Mouse (Mus musculus): ENCODE data around the gene Emc7.
A peak's percentile ranks its signal among the peaks of the same experiment; 100 is the strongest.
"Not testable (repeated sequence)": the region's sequence is repeated elsewhere in the genome, so short reads cannot be mapped to it uniquely, and the experiment has no call there.

Emc7 gene

GRCm38 (mm10) chr2:112454862-112455564 is at the start of gene Emc7:
TSS of gene Emc7 (plus strand) at chr2:112454997.
- DNase-seq (ENCODE audit: low read depth, low spot score), result peak; percentile 86

DNA sequence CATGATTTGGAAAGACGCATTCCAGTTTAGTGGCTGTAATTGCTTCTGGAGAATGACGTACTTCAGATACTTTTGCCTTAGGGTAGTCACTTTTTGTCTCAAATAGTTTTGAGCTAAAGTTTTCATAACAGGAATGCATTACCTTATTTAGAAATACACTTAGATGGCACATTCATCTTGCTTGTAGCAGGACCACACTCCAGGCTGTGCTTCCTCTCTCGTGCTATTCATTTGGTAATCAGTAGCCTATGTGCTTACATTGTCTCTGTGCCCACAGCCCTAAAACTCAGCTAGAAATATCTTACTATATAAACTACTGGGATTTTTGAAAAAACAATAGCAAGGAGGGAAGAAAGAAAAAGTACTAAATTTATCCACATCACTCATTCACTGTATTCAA is 47.8 kb upstream of the Emc7 start:
- DNase-seq (ENCODE audit: low read depth, low spot score), result no peak

GRCm38 (mm10) chr2:112425308-112425707 is 29.5 kb upstream of the Emc7 start:
- no peak for DNase-seq (ENCODE audit: low read depth, low spot score)

DNA sequence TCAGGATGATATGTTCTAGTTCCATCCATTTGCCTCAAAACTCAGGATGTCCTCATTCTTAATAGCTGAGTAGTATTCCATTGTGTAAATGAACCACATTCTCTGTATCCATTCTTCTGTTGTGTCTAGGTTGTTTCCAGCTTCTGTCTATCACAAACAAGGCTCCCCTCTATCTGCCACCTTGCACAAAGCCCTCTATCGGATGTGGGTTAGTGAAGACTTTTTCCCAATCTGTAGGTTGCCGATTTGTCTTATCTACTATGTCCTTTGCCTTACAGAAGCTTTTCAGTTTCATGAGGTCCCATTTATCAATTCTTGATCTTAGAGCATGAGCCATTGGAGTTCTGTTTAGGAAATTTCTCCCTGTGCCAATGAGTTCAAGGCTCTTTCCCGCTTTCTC is 26.3 kb upstream of the Emc7 start:
- not testable (repeated sequence) for DNase-seq (ENCODE audit: low read depth, low spot score)

DNA sequence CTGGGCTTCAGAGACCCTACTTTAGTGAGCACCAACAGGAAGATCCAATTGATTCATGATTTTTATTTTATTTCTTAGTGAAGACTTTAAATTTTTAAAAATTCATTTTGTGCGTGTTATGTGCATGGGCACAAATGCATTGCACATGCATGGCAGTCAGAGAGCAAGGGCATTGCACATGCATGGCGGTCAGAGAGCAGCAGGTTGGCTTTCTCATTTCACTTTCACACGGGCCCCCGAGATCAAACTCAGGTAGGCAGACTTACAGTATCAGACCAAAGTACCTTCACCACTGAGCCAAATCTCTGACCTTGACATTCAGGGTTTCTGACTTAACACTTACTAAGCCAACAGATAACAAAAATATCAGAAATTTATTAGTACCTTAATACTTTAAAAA is 25.1 kb upstream of the Emc7 start:
- DNase-seq (ENCODE audit: low read depth, low spot score), result no peak

DNA sequence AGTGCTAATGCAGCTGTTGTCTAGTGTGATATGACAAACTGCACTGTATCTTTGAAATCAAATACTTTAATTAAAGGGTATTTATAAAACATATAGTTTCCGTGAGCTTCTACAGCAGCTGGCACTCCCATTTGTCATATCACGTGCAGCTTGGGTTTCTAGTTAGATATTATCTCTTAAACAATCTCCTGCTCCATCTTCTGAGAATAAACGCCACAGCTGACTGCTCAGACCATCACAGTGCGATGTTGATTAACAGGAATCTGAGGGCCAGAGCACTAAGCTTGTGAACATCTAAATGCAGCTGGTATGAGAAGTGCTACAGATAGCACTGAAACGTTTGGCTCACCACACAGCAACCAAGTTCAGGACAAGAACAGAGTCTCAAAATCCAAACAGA is 24.4 kb upstream of the Emc7 start:
- no peak for DNase-seq (ENCODE audit: low read depth, low spot score)

- no peak for DNase-seq (ENCODE audit: low read depth, low spot score)
These were observed 22.3 kb upstream of the Emc7 start for GRCm38 (mm10) chr2:112432523-112432922.

GRCm38 (mm10) chr2:112433359-112433758 is 21.4 kb upstream of the Emc7 start:
- DNase-seq (ENCODE audit: low read depth, low spot score), result no peak

DNA sequence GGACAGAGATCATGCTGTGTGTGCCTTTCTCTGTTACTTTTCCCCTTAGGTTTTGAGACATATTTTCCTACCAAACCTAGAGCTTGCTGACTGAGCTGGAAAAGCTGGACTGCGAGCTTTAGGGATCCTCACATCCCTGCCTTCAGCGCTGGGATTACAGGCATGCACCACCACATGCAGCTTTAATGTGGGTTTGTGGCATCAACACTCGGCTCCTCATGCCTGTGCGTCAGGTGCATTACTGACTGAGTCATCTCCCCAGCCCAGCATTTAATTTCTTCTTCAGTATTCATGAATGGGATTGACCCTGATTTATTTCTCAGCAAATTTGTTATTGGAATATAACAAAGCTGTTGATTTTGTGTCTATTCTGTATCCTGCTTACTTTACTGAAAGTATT is 18.5 kb upstream of the Emc7 start:
- DNase-seq (ENCODE audit: low read depth, low spot score), result no peak

GRCm38 (mm10) chr2:112437589-112437988 is 17.2 kb upstream of the Emc7 start:
- DNase-seq (ENCODE audit: low read depth, low spot score), result no peak

GRCm38 (mm10) chr2:112443491-112443890 is 11.3 kb upstream of the Emc7 start:
- DNase-seq (ENCODE audit: low read depth, low spot score), result no peak

- DNase-seq (ENCODE audit: low read depth, low spot score), result no peak
These were observed 9.3 kb upstream of the Emc7 start for GRCm38 (mm10) chr2:112445511-112445910.

GRCm38 (mm10) chr2:112448046-112448445 is 6.8 kb upstream of the Emc7 start:
- not testable (repeated sequence) for DNase-seq (ENCODE audit: low read depth, low spot score)

GRCm38 (mm10) chr2:112448510-112449059 is 6.2 kb upstream of the Emc7 start:
- no peak for DNase-seq (ENCODE audit: low read depth, low spot score)

DNA sequence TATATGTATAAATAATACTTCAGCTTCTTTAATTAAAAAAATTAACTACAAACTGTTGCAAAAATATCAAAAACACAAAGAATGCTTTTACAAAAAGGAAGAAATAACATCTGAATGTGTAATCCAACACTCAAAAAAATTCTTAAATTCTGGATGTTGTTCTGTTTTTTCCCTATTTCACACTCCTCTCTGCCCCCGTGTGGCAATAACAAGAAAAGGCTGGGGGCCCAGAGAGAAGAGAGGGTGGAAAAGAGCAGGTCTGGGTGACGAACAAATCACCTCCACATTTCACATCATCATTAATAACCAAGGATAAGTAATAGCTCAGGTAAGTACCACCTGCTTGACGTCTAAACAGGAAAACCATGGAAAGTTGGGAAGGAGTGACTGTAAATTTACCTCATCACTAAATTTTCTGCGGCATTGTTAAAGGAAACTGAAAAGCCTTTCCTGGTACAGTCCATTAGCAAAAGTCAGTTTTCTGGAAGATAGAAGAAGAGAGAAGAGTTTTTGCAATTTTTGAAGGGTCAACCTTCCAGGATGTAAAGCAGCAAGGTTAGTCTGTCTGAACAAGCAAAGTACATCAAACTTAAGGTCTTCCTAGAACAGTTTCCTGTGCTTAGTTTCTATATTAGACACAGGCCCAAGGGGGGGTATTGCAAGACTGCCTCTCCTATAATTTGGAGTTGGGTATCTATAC is 5.0 kb upstream of the Emc7 start:
- DNase-seq (ENCODE audit: low read depth, low spot score), result no peak

DNA sequence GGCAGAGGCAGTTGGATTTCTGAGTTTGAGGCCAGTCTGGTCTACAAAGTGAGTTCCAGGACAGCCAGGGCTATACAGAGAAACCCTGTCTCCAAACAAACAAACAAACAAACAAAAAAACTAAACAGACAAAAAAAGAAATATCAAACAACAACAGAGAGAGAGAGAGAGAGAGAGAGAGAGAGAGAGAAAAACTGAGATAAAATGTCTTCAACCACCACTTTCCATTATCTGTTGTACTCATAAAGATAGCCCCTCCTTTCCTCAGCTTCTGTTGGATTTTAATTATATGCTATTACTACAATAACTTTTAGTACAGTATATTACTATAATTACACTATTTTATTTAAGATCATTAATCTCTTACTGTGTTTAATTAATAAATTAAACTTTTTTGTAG is 2.3 kb upstream of the Emc7 start:
- not testable (repeated sequence) for DNase-seq (ENCODE audit: low read depth, low spot score)

DNA sequence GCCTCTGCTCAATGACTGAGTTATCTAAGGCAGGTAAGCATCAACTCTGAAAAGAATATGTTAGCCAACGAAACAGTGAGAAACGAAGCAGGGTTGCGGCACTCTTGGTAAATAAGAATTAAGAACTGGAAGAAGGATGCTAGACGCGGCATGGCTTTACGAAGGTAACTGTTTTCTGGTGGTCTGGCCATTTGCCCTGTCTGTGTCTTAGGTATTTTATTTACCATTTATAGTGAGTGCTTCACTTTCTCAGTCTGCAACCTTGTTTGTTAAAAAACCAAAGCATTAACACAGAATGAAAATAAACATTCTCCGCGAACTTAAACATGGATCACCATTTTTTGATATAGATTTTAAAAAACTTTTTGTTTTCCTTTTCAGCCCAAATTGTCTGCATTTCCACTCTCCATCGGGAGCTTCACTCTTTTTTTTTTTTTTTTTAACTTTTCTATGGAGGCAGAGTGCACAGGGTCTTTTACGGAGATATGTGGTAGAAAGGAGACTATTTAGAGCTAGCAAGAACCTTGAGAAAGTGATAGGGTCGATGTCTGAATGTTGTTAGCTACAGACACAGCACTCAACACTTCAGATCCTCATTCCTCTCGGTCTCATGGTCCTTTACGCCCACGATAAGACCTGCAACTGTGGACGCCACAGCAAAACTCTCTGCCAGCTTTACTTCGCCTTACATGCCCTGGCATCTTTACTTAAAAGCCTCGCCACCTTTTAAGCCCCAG is 504 bp upstream of the Emc7 start:
- DNase-seq (ENCODE audit: low read depth, low spot score), result no peak

DNA sequence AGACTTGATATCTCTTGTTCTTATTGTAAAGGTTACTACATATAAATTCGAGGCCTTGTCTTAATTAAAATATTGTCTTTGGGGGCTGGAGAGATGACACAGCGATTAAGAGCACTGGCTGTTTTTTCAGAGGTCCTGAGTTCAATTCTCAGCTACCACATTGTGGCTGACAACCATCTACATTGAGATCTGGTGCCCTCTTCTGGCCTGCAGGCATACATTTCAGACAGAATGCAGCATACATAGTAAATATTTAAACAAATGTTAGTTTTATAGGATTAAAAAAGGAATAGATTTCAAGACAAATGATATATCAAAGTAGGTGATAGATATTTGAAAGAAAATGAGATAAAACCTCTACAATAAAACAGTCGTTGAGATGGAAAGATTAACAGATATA is 5.8 kb downstream of the Emc7 start:
- DNase-seq (ENCODE audit: low read depth, low spot score), result no peak

DNA sequence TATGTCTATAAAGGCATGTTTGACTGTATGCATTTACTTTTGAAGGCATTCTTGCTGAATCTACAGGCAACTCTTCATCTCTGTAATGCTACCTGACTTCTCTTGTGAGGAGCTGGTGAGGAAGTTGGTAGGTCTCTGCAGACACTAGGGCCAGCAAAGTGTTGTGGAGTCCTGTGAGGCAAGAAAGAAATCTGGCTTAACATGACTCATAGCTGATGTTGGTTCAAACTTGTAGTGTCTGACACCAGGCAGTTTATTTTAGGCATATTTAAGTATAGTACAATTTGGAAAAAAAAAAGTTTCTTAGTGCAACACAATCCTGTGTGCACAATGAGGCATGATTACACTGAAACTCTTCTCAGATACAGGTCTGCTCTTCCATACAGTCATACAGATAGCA is 14.7 kb downstream of the Emc7 start:
- no peak for DNase-seq (ENCODE audit: low read depth, low spot score)

- DNase-seq (ENCODE audit: low read depth, low spot score), result no peak
These were observed 16.2 kb downstream of the Emc7 start for GRCm38 (mm10) chr2:112470961-112471381.

GRCm38 (mm10) chr2:112472076-112472475 is 17.3 kb downstream of the Emc7 start:
- no peak for DNase-seq (ENCODE audit: low read depth, low spot score)

- no peak for DNase-seq (ENCODE audit: low read depth, low spot score)
These were observed 20.4 kb downstream of the Emc7 start for GRCm38 (mm10) chr2:112474997-112475724.

Measured in c-Kit-negative CD71-positive TER-119-positive erythroid progenitor cells, embryonic 14.5 days (primary cell).